Mouse (Mus musculus): ENCODE measurements around the gene Rbm14.

DNA sequence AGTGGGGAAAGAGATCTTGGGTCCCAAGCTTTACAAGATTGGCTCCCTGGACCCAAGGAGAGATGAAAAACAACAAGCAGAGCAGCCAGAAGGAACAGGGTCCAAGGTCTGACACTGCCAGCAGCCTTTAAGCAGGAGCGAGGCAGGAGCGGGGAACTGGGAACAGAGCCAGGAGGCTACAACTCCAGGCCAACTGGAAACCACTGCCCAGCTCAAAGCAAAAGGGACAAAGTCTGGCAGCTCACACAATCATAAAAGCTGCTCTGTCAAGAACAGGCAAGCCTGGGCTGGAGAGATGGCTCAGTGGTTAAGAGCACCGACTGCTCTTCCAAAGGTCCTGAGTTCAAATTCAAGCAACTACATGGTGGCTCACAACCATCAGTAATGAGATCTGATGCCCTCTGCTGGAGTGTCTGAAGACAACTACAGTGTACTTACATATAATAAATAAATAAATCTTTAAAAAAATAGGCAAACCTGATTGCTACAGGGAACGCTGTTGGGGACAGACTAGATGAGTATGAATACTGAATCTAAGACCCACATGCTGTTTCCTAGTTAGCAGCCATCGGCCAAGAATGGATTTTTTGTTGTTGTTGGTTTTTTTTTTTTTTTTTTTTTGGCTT is 9.4 kb upstream of the Rbm14 start:
- TF ChIP-seq CTCF (IDR thresholded peaks at IDR 0.05; ENCODE audit: low read depth) (no peak), EP300 (IDR thresholded peaks at IDR 0.05; ENCODE audit: low read depth) (no peak)

Data from heart, postnatal 0 days (tissue).